Mouse (Mus musculus) spleen, postnatal 0 days (tissue): ENCODE results near the gene Gm10840. TPM values are rescaled to one million over a fixed set of nuclear protein-coding genes. Genes with fewer than 3 reads are reported as not detected.

Experiments used
- polyA plus RNA-seq: library from polyadenylated mRNA; unstranded; fragments of >200 nt; fragmentation: Nextera tagmentation; extraction: Ambion mirVana; gene quantifications from 2 replicates; pipeline ENCODE4 v1.2.1, GENCODE M21; 2015

Gene Gm10840
- not detected in 2 replicates for polyA plus RNA-seq

DNA sequence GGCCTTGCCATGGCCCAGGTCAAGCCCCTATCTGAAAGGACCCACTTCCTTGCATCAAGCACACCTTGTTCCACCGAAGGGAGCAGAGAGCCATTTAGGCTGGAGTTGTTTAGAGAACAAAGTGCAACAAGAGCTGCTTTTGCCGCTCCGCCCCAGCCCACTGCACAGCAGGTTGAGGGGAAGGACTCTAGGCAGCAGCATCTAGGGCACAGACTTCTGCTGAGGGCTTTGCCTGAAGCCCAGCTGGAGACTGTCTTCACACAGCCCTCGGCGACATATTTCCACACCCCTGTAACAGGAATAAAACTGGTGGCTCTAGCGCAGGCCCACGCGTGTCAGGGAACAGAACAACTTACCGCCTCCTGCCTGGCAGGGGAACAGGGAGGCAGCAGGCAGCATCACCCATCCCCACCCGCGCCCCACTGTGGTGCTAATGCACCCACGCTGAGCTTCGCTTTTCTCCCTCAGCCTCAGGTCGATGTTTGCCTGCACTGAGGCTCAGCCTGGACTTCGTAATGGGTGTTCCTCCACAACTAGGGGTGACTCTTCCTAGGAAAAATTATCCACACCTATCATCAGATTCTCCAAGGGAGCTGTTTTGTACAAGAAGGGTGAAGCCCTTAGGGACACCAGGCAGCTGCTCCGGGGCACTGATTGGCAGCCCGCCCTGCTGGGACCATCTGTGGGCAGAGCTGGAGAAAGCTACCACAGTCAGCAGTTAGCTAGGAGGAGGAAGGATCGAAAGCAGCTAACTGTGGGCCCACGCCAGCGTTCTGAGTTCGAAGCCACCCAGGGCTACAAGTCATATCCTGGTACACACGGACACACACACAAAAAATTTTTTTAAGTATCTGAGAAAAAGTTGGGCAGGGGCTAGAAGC is at the start of gene Gm10840, which contains the start of gene Limd2:
Gm10840 (plus strand) TSS at position 10 of the 881 bp plus-strand sequence.
Limd2 (minus strand) TSS at position 20 of the 881 bp plus-strand sequence.

DNA sequence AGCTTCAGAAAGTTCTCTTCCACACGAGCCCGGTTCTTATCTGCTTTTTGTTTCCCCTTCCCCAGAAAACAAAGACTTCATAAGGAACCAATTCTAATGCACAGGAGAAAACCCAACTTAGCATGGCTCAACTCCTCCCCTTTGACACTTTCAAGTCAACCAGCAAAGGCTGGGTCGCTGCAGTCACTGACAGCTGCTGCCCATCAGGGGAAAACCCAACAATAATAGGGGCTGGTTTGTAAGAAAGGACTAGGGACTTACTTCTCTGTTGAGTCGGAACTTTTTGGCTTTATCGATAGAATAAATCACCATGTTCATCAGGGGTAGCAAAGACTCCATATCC is 41.4 kb downstream of the Gm10840 start, which contains the start of gene Strada:
Strada (minus strand) TSS at position 46 of the 343 bp plus-strand sequence.

Other genes starting within 250 kb of the Gm10840 start
- 5.0 and 5.7 TPM in 2 replicates for gene Cyb561, start 207.5 kb upstream of the Gm10840 start, polyA plus RNA-seq
- 1.0 and 1.3 TPM in 2 replicates for gene Ace, start 192.9 kb upstream of the Gm10840 start, polyA plus RNA-seq
- gene Ace3, start 166.2 kb upstream of the Gm10840 start, polyA plus RNA-seq: not detected in 2 replicates
- gene Kcnh6, start 152.7 kb upstream of the Gm10840 start, polyA plus RNA-seq: 0.11 and 0.15 TPM in 2 replicates
- 35.9 and 36.0 TPM in 2 replicates for gene Dcaf7, start 124.0 kb upstream of the Gm10840 start, polyA plus RNA-seq
- 6.4 and 7.5 TPM in 2 replicates for gene Taco1, start 94.8 kb upstream of the Gm10840 start, polyA plus RNA-seq
- 11.3 and 14.6 TPM in 2 replicates for gene Map3k3, start 76.2 kb upstream of the Gm10840 start, polyA plus RNA-seq
- 126 and 170 TPM in 2 replicates for gene Limd2, start within 50 bp of the Gm10840 start, polyA plus RNA-seq
- 11.9 and 12.1 TPM in 2 replicates for gene Strada, start 41.3 kb downstream of the Gm10840 start, polyA plus RNA-seq
- 31.4 and 35.1 TPM in 2 replicates for gene Ccdc47, start 55.5 kb downstream of the Gm10840 start, polyA plus RNA-seq
- 30.3 and 33.3 TPM in 2 replicates for gene Ddx42, start 56.1 kb downstream of the Gm10840 start, polyA plus RNA-seq
- gene Ftsj3, start 95.2 kb downstream of the Gm10840 start, polyA plus RNA-seq: 40.4 and 41.2 TPM in 2 replicates
- gene Psmc5, start 95.3 kb downstream of the Gm10840 start, polyA plus RNA-seq: 138 and 153 TPM in 2 replicates
- 35.5 and 38.8 TPM in 2 replicates for gene Smarcd2, start 112.1 kb downstream of the Gm10840 start, polyA plus RNA-seq
- gene Tcam1, start 115.8 kb downstream of the Gm10840 start, polyA plus RNA-seq: 0.12 and 0.13 TPM in 2 replicates
- 0.34 and 0.46 TPM in 2 replicates for gene Gh, start 141.0 kb downstream of the Gm10840 start, polyA plus RNA-seq
- gene Cd79b, start 153.9 kb downstream of the Gm10840 start, polyA plus RNA-seq: 42.6 and 63.4 TPM in 2 replicates
- 0.06 and 0.10 TPM in 2 replicates for gene Scn4a, start 192.4 kb downstream of the Gm10840 start, polyA plus RNA-seq
- gene Prr29, start 204.6 kb downstream of the Gm10840 start, polyA plus RNA-seq: 0.17 and 0.32 TPM in 2 replicates
- 29.4 and 40.7 TPM in 2 replicates for gene Icam2, start 227.2 kb downstream of the Gm10840 start, polyA plus RNA-seq